Mouse (Mus musculus) bone marrow macrophage, adult 2 months (primary cell): ENCODE data around the gene Mthfd1.

ENCODE experiments used
- CTCF ChIP-seq: IDR thresholded peaks from 2 replicates; pipeline ENCODE4 v1.5.1; 2012; ENCODE audit warnings: low read depth, mild to moderate bottlenecking, low read length, moderate library complexity
- POLR2A ChIP-seq: IDR thresholded peaks from 2 replicates; pipeline ENCODE4 v1.6.1; 2012; ENCODE audit warnings: mild to moderate bottlenecking, low read depth, low read length, borderline replicate concordance

DNA sequence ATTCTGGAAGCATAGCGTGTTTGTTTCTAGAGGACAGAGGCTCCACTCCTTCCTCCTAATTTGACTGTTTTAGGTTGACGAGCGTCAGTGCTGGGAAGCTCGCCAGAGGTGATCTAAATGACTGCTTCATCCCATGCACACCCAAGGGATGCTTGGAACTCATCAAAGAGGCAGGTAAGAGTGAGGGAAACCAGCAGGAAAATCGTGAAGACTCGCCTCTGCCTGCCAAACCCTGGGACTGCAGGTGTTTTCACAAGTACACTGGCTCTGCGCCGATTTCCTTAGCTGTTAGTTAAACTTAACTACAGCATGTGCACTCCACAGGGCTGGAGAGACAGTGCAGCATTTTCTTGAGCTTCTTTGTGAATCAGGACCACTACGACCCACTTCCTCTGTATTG, 25.5 kb downstream of the Mthfd1 start:
- TF ChIP-seq CTCF (no peak), POLR2A (no peak)
